Mouse (Mus musculus) embryonic stem cell, embryonic (primary cell): ENCODE measurements around the gene Arid1a.

Source experiments
- CTCF ChIA-PET, 4 experiments: fragments of 300-600 bp in 2 of 4; fragments of 350-600 bp in 2 of 4; sonication (Branson Sonifier 250); formaldehyde crosslinking; loops; one replicate each; lab custom pipeline; 2022; ENCODE audit warnings: inconsistent platforms in 2 of 4; lab: Charles Lee
- POLR2A ChIA-PET, 4 experiments: fragments of 300-600 bp in 2 of 4; fragments of 350-600 bp in 2 of 4; sonication (Branson Sonifier 250); formaldehyde crosslinking; loops; one replicate each; lab custom pipeline; 2022; ENCODE audit warnings: antibody characterized with exemption in 4 of 4, inconsistent platforms in 1 of 4; lab: Charles Lee

Arid1a gene

GRCm38 (mm10) chr4:133706956-133707355 is 49.6 kb downstream of the Arid1a start:
- ChIA-PET POLR2A (interaction anchor here in 2 of 4 experiments (0.9 to 3.4 kb wide), 13 partner anchors 13 to 109 kb away, joined by 3 to 9 read pairs (median 4); partner anchors contain the start of gene Pigv (in 1 of the 2)), CTCF (interaction anchor here in 1 of 4 experiments (0.7 kb wide), 1 partner anchor 11 kb away, joined by 3 read pairs; no protein-coding TSS in a partner anchor)

GRCm38 (mm10) chr4:133705062-133705461 is 51.5 kb downstream of the Arid1a start:
- ChIA-PET POLR2A (interaction anchor here in 2 of 4 experiments (1.2 to 3.4 kb wide), 6 partner anchors 12 to 43 kb away, joined by 3 to 9 read pairs (median 6); no protein-coding TSS in a partner anchor), CTCF (no interaction called here)

DNA sequence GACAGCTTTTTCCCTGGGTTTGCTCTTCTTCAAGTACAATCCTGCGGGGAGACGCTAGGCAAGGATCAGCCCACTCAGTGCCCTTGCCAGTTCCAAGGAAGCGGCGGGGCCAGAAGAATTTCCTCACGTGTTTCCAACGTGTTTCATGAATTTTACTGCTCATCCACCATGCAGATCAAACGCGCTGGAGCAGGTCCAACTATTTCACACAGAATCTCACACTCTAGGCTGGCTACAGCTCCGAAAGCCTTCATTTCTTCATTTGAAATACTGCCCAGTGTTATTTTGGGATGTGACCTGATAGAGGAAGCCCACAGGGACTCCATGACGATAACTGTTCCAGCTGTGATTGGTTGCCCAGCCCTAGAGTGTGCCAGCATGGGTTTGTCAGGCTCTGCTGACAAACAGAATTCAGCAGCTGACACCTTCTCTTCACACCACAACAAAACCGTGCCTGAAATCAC is 55.6 kb downstream of the Arid1a start:
- ChIA-PET CTCF (no interaction called here), POLR2A (interaction anchor here in 2 of 4 experiments (0.7 to 4.6 kb wide), 7 partner anchors 9 to 115 kb away, joined by 3 to 24 read pairs (median 4); no protein-coding TSS in a partner anchor)

GRCm38 (mm10) chr4:133695363-133695762 is 61.2 kb downstream of the Arid1a start:
- POLR2A ChIA-PET: interaction anchor here in 3 of 4 experiments (0.7 to 4.4 kb wide), 8 partner anchors 8 to 169 kb away, joined by 3 to 23 read pairs (median 6); no protein-coding TSS in a partner anchor
- CTCF ChIA-PET: interaction anchor here in 2 of 4 experiments (0.9 to 1.1 kb wide), 2 partner anchors 20 kb away, joined by 3 to 4 read pairs; no protein-coding TSS in a partner anchor

- POLR2A ChIA-PET: interaction anchor here in 2 of 4 experiments (0.6 to 6.4 kb wide), 8 partner anchors 7 to 866 kb away, joined by 3 to 44 read pairs (median 6); no protein-coding TSS in a partner anchor
- CTCF ChIA-PET: no interaction called here
Measured at GRCm38 (mm10) chr4:133690252-133690651, 66.3 kb downstream of the Arid1a start.

GRCm38 (mm10) chr4:133688417-133689067 is 68.0 kb downstream of the Arid1a start:
- ChIA-PET POLR2A (interaction anchor here (0.6 to 6.4 kb wide), 16 partner anchors 9 to 159 kb away, joined by 3 to 44 read pairs (median 4); partner anchors contain the start of gene Pigv (in 1 of the 4)), CTCF (interaction anchor here in 1 of 4 experiments (0.7 kb wide), 1 partner anchor 174 kb away, joined by 3 read pairs; no protein-coding TSS in a partner anchor)

- ChIA-PET CTCF (no interaction called here), POLR2A (interaction anchor here in 2 of 4 experiments (0.8 to 6.4 kb wide), 4 partner anchors 10 to 194 kb away, joined by 3 to 23 read pairs (median 4); no protein-coding TSS in a partner anchor)
Measured at GRCm38 (mm10) chr4:133687126-133687525, 69.4 kb downstream of the Arid1a start.

GRCm38 (mm10) chr4:133686512-133686911 is 70.1 kb downstream of the Arid1a start:
- ChIA-PET CTCF (no interaction called here), POLR2A (interaction anchor here in 2 of 4 experiments (0.6 to 6.4 kb wide), 7 partner anchors 11 to 222 kb away, joined by 3 to 23 read pairs (median 3); no protein-coding TSS in a partner anchor)

- ChIA-PET POLR2A (interaction anchor here in 2 of 4 experiments (0.7 to 5.9 kb wide), 6 partner anchors 10 to 135 kb away, joined by 3 to 44 read pairs (median 6); no protein-coding TSS in a partner anchor), CTCF (interaction anchor here in 1 of 4 experiments (1.2 kb wide), 1 partner anchor 30 kb away, joined by 4 read pairs; the partner anchor contains the start of gene Zdhhc18)
Measured at GRCm38 (mm10) chr4:133680206-133680786, 76.3 kb downstream of the Arid1a start.

- CTCF ChIA-PET: interaction anchor here in 3 of 4 experiments (0.6 to 1.2 kb wide), 3 partner anchors 29 to 446 kb away, joined by 3 to 5 read pairs (median 4); partner anchors contain the start of gene Zdhhc18 (in 1 of the 3)
- POLR2A ChIA-PET: interaction anchor here in 2 of 4 experiments (0.6 to 12.9 kb wide), 11 partner anchors 10 to 277 kb away, joined by 3 to 171 read pairs (median 4); no protein-coding TSS in a partner anchor
Measured at GRCm38 (mm10) chr4:133679629-133680028, 76.9 kb downstream of the Arid1a start.

GRCm38 (mm10) chr4:133677266-133677665 is 79.3 kb downstream of the Arid1a start:
- POLR2A ChIA-PET: interaction anchor here (0.6 to 12.9 kb wide), 18 partner anchors 8 to 166 kb away, joined by 3 to 171 read pairs (median 4); no protein-coding TSS in a partner anchor
- CTCF ChIA-PET: interaction anchor here in 1 of 4 experiments (0.8 kb wide), 1 partner anchor 146 kb away, joined by 4 read pairs; no protein-coding TSS in a partner anchor

GRCm38 (mm10) chr4:133676189-133676588 is 80.4 kb downstream of the Arid1a start:
- ChIA-PET POLR2A (interaction anchor here (0.5 to 12.9 kb wide), 77 partner anchors 10 to 505 kb away, joined by 3 to 171 read pairs (median 5); partner anchors contain the start of genes Arid1a (in 2 of the 4), Nudc (in 2 of the 4), Gpatch3 (in 1 of the 4) and Gpn2 (in 1 of the 4)), CTCF (interaction anchor here in 2 of 4 experiments (0.5 to 1.4 kb wide), 11 partner anchors 20 to 196 kb away, joined by 3 to 14 read pairs (median 3); partner anchors contain the start of gene Tent5b (in 1 of the 2))

DNA sequence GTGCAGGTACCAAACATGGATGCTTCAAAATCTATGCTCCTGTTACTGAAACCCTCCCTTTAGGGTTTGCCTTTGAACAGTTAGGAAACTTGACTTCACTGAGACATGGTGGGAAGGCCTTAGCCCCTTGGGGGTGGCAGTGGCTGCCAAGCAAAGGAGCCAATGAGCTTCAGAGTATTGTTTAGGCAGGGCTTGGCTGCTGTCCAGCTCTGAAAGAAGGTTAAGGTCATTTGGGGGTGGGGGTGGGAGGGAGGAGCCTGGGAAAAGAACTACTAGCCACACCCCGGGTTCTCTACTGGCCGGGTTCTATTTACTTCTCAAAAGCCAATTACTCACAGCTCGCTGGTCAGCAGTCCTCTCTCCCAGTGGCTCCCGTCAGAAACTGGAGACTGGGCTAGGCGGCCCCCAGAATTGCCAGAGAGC is 81.0 kb downstream of the Arid1a start:
- CTCF ChIA-PET: interaction anchor here in 2 of 4 experiments (0.5 to 1.4 kb wide), 10 partner anchors 19 to 196 kb away, joined by 3 to 14 read pairs (median 4); partner anchors contain the start of gene Tent5b (in 1 of the 2)
- POLR2A ChIA-PET: interaction anchor here (0.5 to 12.9 kb wide), 85 partner anchors 10 to 511 kb away, joined by 3 to 171 read pairs (median 4); partner anchors contain the start of genes Arid1a (in 2 of the 4), Nudc (in 2 of the 4), Cep85 (in 1 of the 4) and Gpatch3 (in 1 of the 4)

DNA sequence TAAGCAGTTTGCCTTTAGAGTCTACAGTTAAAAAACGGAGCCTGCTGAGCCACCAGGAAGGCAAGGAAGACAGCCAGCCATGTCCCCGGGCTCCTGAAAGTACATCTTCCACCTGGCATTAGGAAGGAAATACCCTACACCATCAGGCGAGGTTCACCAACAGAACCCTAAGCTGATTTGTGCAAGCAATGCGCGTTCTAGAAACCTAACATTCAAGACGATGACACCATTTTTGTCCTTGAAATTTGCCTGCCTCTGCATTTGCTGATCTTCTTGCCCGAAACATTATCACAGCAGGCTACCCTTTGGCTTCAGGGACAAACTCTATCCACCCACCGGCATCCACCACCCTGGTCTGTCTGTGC is 82.3 kb downstream of the Arid1a start:
- CTCF ChIA-PET: no interaction called here
- POLR2A ChIA-PET: interaction anchor here in 3 of 4 experiments (0.7 to 12.9 kb wide), 10 partner anchors 15 to 142 kb away, joined by 3 to 171 read pairs (median 18); no protein-coding TSS in a partner anchor

- POLR2A ChIA-PET: interaction anchor here (0.6 to 12.9 kb wide), 45 partner anchors 8 to 1111 kb away, joined by 3 to 171 read pairs (median 4); partner anchors contain the start of genes Arid1a (in 1 of the 4), Gpn2 (in 1 of the 4), Wdtc1 (in 1 of the 4) and Zfp593 (in 1 of the 4)
- CTCF ChIA-PET: interaction anchor here (0.6 to 3.9 kb wide), 12 partner anchors 8 to 797 kb away, joined by 3 to 18 read pairs (median 4); partner anchors contain the start of gene Sfn (in 1 of the 4)
Measured at GRCm38 (mm10) chr4:133673666-133674330, 82.8 kb downstream of the Arid1a start.

- CTCF ChIA-PET: interaction anchor here (0.5 to 3.9 kb wide), 24 partner anchors 9 to 798 kb away, joined by 3 to 18 read pairs (median 4); partner anchors contain the start of genes Zdhhc18 (in 2 of the 4) and Sfn (in 1 of the 4)
Measured at GRCm38 (mm10) chr4:133672845-133673647, 83.5 kb downstream of the Arid1a start.

More at GRCm38 (mm10) chr4:133672845-133673647, 83.5 kb downstream of the Arid1a start:
- POLR2A ChIA-PET: interaction anchor here (0.6 to 12.9 kb wide), 62 partner anchors 9 to 1112 kb away, joined by 3 to 171 read pairs (median 4); partner anchors contain the start of genes Arid1a (in 1 of the 4), Gpn2 (in 1 of the 4), Wdtc1 (in 1 of the 4) and Zfp593 (in 1 of the 4)
